Mouse (Mus musculus): Measurements from ENCODE around the gene Gm20379. TPM values are rescaled to one million over a fixed set of nuclear protein-coding genes. Genes with fewer than 3 reads are reported as not detected.

The Gm20379 gene
- not detected in 2 replicates for polyA plus RNA-seq (2012; ENCODE audit: low replicate concordance)

GRCm38 (mm10) chr13:92305680-92306079 is at the start of gene Gm20379:
TSS of gene Gm20379 (plus strand) at chr13:92305980.

GRCm38 (mm10) chr13:92354456-92355271 is 48.9 kb downstream of the Gm20379 start, which contains the start of the genes Dhfr and Msh3:
TSS of gene Dhfr (plus strand) at chr13:92354726.
TSS of gene Msh3 (minus strand) at chr13:92355003.

Other genes with a start within 250 kb of the Gm20379 start
- 1.0 and 1.3 TPM in 2 replicates for gene Rasgrf2, start 174.3 kb upstream of the Gm20379 start, polyA plus RNA-seq (2012; ENCODE audit: low replicate concordance)
- 0.39 and 0.43 TPM in 2 replicates for gene Dhfr, start 48.7 kb downstream of the Gm20379 start, polyA plus RNA-seq (2012; ENCODE audit: low replicate concordance)
- 16.1 and 16.6 TPM in 2 replicates for gene Msh3, start 49.0 kb downstream of the Gm20379 start, polyA plus RNA-seq (2012; ENCODE audit: low replicate concordance)
- not detected in 2 replicates for gene Ankrd34b, start 119.9 kb downstream of the Gm20379 start, polyA plus RNA-seq (2012; ENCODE audit: low replicate concordance)
- gene Fam151b, start 178.0 kb downstream of the Gm20379 start, polyA plus RNA-seq (2012; ENCODE audit: low replicate concordance) = 0.12 and 0.40 TPM in 2 replicates
- gene Zfyve16, start 224.9 kb downstream of the Gm20379 start, polyA plus RNA-seq (2012; ENCODE audit: low replicate concordance) = 1.3 and 1.7 TPM in 2 replicates